Mouse (Mus musculus): Measurements from ENCODE around the gene Tas2r135.

DNA sequence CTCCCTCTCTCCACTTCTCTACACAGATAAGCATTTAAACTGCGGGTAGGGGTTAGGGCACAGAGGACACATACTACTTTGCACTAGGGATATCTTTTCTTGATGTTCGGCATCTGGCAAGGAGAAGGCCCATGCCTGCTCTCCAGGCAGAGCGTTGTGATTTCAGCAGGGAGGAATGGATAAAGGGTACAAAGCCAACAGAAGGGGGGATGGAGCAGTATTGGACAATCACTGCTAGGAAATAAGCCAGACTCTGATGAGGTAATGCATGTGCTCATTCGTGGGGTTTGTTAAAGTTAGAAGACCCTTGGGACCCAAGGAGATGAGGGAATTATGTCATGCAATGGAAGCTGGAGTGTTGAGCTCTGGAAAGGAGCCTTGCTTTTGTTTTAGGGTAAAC, 30.5 kb upstream of the Tas2r135 start:
- TF ChIP-seq GATA1 (IDR thresholded peaks at IDR 0.05; ENCODE audit: borderline replicate concordance, low read length) (no peak), FLI1 (IDR thresholded peaks at IDR 0.05; ENCODE audit: low read length) (no peak)
